Mouse (Mus musculus) layer of hippocampus, adult 2 months (tissue): ENCODE results near the gene Man1c1. TPM values are rescaled to one million over a fixed set of nuclear protein-coding genes. Genes with fewer than 3 reads are reported as not detected.

ENCODE experiments used
- DNase-seq, 2 experiments: peaks; one replicate each; pipeline ENCODE4 v3.0.0; 2022; ENCODE audit warnings: low spot score in 2 of 2
- H3K27ac ChIP-seq: fragments of 200-600 bp; 2 replicates; pipeline ENCODE4 v1.8.1; 2022
- H3K4me3 ChIP-seq: fragments of 200-600 bp; 2 replicates; pipeline ENCODE4 v1.8.1; 2022; ENCODE audit warnings: mild to moderate bottlenecking
- CTCF ChIP-seq: fragments of 200-600 bp; conservative IDR thresholded peaks from 2 replicates; pipeline ENCODE4 v1.8.1; 2022; ENCODE audit warnings: antibody characterized with exemption, mild to moderate bottlenecking, moderate library complexity
- total RNA-seq, 2 experiments: library from RNA; stranded (reverse); gene quantifications; 2 replicates each; pipeline ENCODE4 v1.2.3; 2021

The Man1c1 gene
- total RNA-seq, 2 experiments from 2014 or later, result 22.1 to 25.1 TPM

GRCm38 (mm10) chr4:134705311-134705710 lies 1.2 kb upstream of the Man1c1 start:
- Histone ChIP-seq H3K4me3 (no peak overlapping the region), H3K27ac (no peak overlapping the region)
- DNase-seq, result no peak
- no peak for TF ChIP-seq CTCF

DNA sequence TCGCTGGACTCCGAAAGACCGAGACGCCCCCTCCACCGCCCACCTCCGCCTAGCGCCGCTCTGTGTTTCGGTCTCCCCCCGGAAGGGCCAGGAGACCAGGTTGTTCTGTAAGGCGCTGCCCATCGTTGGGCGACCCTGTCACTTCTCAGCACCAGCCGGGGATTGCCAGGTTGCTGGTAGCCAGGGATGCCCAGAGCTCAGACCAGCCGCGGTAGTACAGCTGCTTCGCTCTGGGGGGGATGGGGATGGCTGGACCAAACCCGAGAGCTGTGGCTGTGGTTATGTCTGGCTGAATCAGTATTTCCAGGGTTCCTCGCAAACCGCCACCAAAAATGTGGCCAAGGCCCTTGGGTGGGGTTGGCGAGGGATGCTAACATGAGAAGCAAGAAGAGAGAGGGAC lies 500 bp upstream of the Man1c1 start:
- no peak for DNase-seq
- peak overlapping the region; percentile 88 for H3K4me3 ChIP-seq
- no peak for TF ChIP-seq CTCF
- H3K27ac ChIP-seq, result peak overlapping the region; percentile 76

GRCm38 (mm10) chr4:134702981-134703834 lies 882 bp downstream of the Man1c1 start:
- TF ChIP-seq CTCF, result no peak
- peak overlapping the region; percentile 84 for H3K27ac ChIP-seq
- no peak for DNase-seq
- peak overlapping the region; percentile 88 for H3K4me3 ChIP-seq

GRCm38 (mm10) chr4:134701934-134702333 lies 2.2 kb downstream of the Man1c1 start:
- peak overlapping the region; percentile 62 for H3K27ac ChIP-seq
- peak overlapping the region; percentile 88 for H3K4me3 ChIP-seq
- peak; percentile 99 for TF ChIP-seq CTCF
- peak; percentile 72 to 78 for DNase-seq

DNA sequence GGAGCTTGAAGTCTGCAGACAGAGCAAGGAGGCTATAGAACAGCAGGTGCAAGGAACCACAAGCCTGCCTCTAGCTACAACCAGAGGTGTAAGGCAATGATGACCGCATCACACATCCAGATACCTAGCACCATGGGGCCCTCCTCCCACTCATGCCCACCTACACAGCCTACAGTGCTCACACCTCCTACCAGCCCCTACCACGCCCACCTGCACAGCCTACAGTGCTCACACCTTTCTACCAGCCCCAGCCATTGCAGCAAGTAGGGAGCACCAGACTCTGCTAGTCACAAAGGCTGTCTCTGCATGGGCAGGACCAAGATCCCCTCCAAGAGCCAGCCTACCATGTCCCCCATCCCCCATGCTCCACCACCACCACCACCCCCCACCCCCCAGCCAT lies 3.2 kb downstream of the Man1c1 start:
- H3K4me3 ChIP-seq, result peak overlapping the region; percentile 8; the same call in 1 of the 2 replicates
- TF ChIP-seq CTCF, result no peak
- no peak for DNase-seq
- no peak overlapping the region for H3K27ac ChIP-seq

DNA sequence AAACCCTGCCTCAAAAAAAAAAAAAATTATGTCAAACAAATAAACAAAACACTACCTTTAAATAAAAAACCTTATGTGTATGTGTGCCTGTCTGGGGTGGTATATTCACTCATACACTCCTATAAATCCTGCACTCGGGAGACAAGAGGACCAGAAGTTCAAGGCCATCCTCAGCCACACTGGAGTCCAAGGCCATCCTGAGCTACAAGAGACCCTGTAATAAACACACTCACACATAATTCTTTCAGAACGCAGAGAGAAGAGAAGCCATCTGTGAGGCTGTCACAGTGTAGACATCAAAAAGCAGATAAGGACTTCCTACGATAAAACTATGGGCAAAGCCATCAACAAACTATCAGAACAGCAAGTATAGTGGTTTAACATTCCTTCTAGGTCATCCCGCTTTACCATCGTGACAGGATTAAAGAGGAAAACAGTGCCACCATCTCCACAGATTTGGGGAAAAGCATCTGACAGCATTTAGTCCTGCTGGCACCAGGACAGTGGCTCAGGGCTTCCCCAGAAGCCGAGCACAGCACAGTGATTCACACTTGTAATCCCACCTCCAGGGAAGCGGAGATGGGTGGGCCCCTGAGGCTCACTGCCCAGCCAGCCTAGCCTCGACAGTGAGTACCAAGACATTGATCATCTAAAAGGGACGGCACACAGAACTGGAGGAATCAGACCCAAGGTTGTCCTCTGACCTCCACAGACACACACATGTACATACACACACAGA lies 10.7 kb downstream of the Man1c1 start:
- no peak for DNase-seq
- H3K27ac ChIP-seq, result no peak overlapping the region
- TF ChIP-seq CTCF, result no peak
- no peak overlapping the region for H3K4me3 ChIP-seq

DNA sequence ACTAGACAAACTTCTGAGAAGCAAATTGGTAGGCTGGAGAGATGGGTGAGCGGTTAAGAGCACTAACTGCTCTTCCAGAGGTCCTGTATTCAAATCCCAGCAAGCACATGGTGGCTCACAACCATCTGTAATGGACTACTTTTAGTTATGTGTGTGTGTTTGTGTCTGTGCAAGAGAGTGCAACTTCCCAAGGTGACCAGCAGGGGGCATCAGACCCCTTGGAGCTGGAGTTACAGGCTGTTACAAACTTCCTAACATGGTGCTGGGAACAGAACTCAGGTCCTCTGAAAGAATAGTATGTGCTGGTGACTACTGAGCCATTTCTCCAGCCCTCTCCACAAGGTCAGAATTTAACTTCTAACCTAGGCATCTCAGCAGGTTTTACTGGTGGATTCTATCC lies 11.7 kb downstream of the Man1c1 start:
- TF ChIP-seq CTCF, result peak; percentile 60
- Histone ChIP-seq H3K27ac (no peak overlapping the region), H3K4me3 (no peak overlapping the region)
- DNase-seq, result no peak

GRCm38 (mm10) chr4:134686022-134686661 lies 17.9 kb downstream of the Man1c1 start:
- no peak for TF ChIP-seq CTCF
- DNase-seq, result no peak
- no peak overlapping the region for H3K27ac ChIP-seq

GRCm38 (mm10) chr4:134684637-134685338 lies 19.3 kb downstream of the Man1c1 start:
- no peak overlapping the region for H3K4me3 ChIP-seq
- TF ChIP-seq CTCF, result peak; percentile 65
- DNase-seq, result no peak

More at GRCm38 (mm10) chr4:134686022-134686661, 17.9 kb downstream of the Man1c1 start:
- H3K4me3 ChIP-seq, result no peak overlapping the region

DNA sequence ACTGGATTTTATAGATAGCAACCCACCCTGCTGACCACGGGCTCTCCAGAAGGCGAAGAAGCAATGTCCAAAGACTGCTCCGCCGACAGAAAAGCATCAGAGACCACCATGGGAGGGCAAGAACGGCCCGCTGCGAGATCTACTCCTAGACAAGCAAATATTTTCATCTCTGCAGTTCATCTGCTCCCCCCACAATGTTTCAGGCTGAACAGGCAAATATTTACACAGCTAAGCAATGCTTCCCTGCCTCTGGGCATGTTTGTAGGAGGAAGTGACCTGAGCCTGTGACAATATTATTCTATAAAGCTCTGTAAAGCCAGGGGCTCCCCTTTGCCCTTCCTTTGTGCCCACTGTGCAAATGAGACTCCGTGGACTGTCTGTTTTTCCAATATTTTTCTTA lies 20.2 kb downstream of the Man1c1 start:
- TF ChIP-seq CTCF, result no peak
- Histone ChIP-seq H3K27ac (peak overlapping the region; percentile 40; the same call in 1 of the 2 replicates), H3K4me3 (no peak overlapping the region)
- DNase-seq, result no peak

More at GRCm38 (mm10) chr4:134684637-134685338, 19.3 kb downstream of the Man1c1 start:
- H3K27ac ChIP-seq, result no peak overlapping the region

- no peak for TF ChIP-seq CTCF
- Histone ChIP-seq H3K27ac (peak overlapping the region; percentile 40), H3K4me3 (no peak overlapping the region)
- DNase-seq, result no peak
These were observed 21.1 kb downstream of the Man1c1 start for GRCm38 (mm10) chr4:134683008-134683407.

GRCm38 (mm10) chr4:134682423-134682822 lies 21.7 kb downstream of the Man1c1 start:
- no peak for TF ChIP-seq CTCF
- peak overlapping the region; percentile 40; the same call in 1 of the 2 replicates for H3K27ac ChIP-seq
- no peak for DNase-seq

More at GRCm38 (mm10) chr4:134682423-134682822, 21.7 kb downstream of the Man1c1 start:
- H3K4me3 ChIP-seq, result no peak overlapping the region
